Mouse (Mus musculus) stomach, embryonic 14.5 days (tissue): ENCODE results near the gene Prpsap1. TPM values are rescaled to one million over a fixed set of nuclear protein-coding genes. Genes with fewer than 3 reads are reported as not detected.
A peak's percentile ranks its signal among the peaks of the same experiment; 100 is the strongest.
"Not testable (repeated sequence)": the region's sequence is repeated elsewhere in the genome, so short reads cannot be mapped to it uniquely, and the experiment has no call there.

Experiments used
- ATAC-seq: fragments of 200-750 bp; cut with Nextera tagmentation; 2 replicates; pipeline ENCODE4 v1.8.0; 2017; ENCODE audit warnings: low read depth, moderate TSS enrichment; ENCODE audit not compliant: insufficient number of reproducible peaks, insufficient read depth, low FRiP score
- H3K27ac ChIP-seq: fragments of 300-500 bp; sonication (generic); 2 replicates; pipeline ENCODE4 v1.5.1; 2014; ENCODE audit warnings: mild to moderate bottlenecking, low read length, moderate library complexity, mixed read lengths
- H3K27me3 ChIP-seq: fragments of 300-500 bp; sonication (generic); 2 replicates; pipeline ENCODE4 v1.6.1; 2014; ENCODE audit warnings: low read length, control low read depth, mixed read lengths; ENCODE audit not compliant: control insufficient read depth, insufficient read depth
- H3K36me3 ChIP-seq: fragments of 300-500 bp; sonication (generic); 2 replicates; pipeline ENCODE4 v1.6.1; 2014; ENCODE audit warnings: mild to moderate bottlenecking, control low read depth, low read length, moderate library complexity, mixed read lengths; ENCODE audit not compliant: control insufficient read depth, insufficient read depth
- H3K4me1 ChIP-seq: fragments of 300-500 bp; sonication (generic); 2 replicates; pipeline ENCODE4 v1.6.1; 2014; ENCODE audit warnings: low read length, control low read depth, mixed read lengths; ENCODE audit not compliant: control insufficient read depth, insufficient read depth
- H3K4me2 ChIP-seq: fragments of 300-500 bp; sonication (generic); replicated peaks from 2 replicates; pipeline ENCODE4 v1.6.1; 2014; ENCODE audit warnings: low read depth, low read length, control low read depth
- H3K4me3 ChIP-seq: fragments of 300-500 bp; sonication (generic); 2 replicates; pipeline ENCODE4 v1.5.1; 2014; ENCODE audit warnings: low read depth, low read length, control low read depth
- H3K9ac ChIP-seq: fragments of 300-500 bp; sonication (generic); replicated peaks from 2 replicates; pipeline ENCODE4 v1.6.1; 2014; ENCODE audit warnings: low read depth, mild to moderate bottlenecking, control low read depth, low read length, moderate library complexity, mixed read lengths
- H3K9me3 ChIP-seq: fragments of 300-500 bp; sonication (generic); 2 replicates; pipeline ENCODE4 v1.6.1; 2016; ENCODE audit warnings: low read depth, low read length, control low read depth; ENCODE audit not compliant: control insufficient read depth
- WGBS: fragments of 180-500 bp; shearing (Covaris S2); extraction: QIAGEN DNeasy Blood & Tissue Kit; methylation state at CpG from one replicate; pipeline ENCODE4 v1.1.7; 2014; 5-methylcytosine and 5-hydroxymethylcytosine counted together
- polyA plus RNA-seq: library from polyadenylated mRNA; unstranded; fragments of >200 nt; fragmentation: Nextera tagmentation; extraction: Ambion mirVana; gene quantifications from 2 replicates; pipeline ENCODE4 v1.2.1, GENCODE M21; 2014

The Prpsap1 gene
- polyA plus RNA-seq, 1 experiment from 2014 or later: 218 TPM

DNA sequence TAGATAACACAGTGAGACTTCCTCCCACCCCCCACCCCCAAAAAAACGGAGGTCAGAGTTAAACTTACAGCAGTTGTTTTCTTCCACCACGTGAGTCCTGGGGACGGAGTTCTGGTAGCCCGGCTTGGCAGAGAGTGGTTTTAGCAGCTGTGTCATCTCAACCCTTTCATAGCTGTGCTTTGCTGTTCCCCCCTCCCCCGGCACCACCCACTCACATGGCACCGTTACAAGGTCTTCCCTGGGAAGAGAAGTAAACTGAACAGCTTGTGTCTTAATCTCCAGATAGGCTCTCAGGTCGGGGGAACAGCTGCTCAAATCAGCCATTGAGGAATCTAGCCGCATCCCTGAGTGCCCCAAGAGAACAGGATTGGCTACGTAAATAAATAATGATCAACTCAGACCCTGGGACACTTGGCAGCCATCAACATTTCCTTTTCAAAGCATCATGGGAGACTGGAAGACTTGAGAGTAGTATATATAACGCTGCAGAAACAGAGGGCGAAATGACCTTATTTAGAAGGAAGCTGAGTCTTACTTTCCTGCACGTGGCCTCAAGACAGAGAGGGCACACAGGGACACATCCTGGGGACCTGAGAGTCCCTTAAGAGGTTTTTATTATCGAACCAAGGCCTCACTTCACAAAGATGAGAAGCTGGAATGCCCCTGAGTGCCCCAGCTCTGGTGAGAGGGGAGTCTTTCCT lies 622 bp upstream of the Prpsap1 start:
- peak; percentile 50 for ATAC-seq
- Histone ChIP-seq H3K9ac (no peak overlapping the region), H3K4me1 (peaks cover 14% of the 10 kb centered on the region; the same call in 1 of the 2 replicates), H3K27ac (peak overlapping the region; percentile 96), H3K4me2 (no peak overlapping the region; the same call in 1 of the 2 replicates), H3K4me3 (no peak overlapping the region), H3K27me3 (no peaks in the 10 kb centered on the region), H3K36me3 (no peaks in the 10 kb centered on the region), H3K9me3 (no peaks in the 10 kb centered on the region)
- WGBS: 30% methylated on average over 13 of the region's 13 CpGs

DNA sequence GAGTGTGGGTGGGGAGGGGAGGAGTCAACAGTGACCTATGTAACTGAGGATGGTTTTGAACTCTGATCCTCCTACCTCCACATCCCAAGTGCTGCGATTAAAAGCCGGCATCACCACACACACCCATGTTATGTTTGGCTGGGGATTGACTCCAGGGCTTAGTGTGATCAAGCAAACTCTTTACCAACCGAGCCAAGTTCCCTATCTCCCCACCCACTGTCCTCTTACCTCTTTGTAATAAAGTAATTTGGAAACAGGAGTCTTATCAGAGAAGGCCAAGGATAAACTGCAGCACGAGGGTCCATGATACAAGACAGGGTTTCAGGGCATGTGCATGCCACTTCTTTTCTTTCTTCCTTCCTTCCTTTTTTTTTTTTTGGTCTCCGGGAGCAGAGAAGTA lies 811 bp downstream of the Prpsap1 start:
- H3K9me3 ChIP-seq: no peaks in the 10 kb centered on the region
- H3K4me2 ChIP-seq: no peak overlapping the region
- WGBS: 71% methylated on average over 5 of the region's 5 CpGs
- no peak for ATAC-seq
- no peaks in the 10 kb centered on the region for H3K27me3 ChIP-seq
- H3K9ac ChIP-seq: no peak overlapping the region
- H3K27ac ChIP-seq: no peak overlapping the region
- H3K36me3 ChIP-seq: no peaks in the 10 kb centered on the region
- H3K4me3 ChIP-seq: no peak overlapping the region
- peaks cover 17% of the 10 kb centered on the region; the same call in 1 of the 2 replicates for H3K4me1 ChIP-seq

DNA sequence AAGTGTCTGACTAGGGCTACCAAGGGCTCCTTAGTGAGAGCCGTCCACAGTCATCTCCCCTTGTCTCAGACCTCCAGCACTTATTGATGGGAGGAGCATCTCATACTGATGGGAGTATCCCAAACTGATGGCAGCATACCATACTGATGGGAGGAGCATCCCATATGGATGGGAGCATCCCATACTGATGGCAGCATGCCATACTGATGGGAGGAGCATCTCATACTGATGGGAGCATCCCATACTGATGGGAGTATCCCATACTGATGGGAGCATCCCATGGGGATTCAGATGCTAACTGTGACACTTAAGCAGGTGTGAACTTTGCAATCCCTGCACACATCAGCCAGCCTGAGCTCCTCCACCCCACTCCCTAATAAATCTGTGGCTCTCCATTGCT lies 1.5 kb downstream of the Prpsap1 start:
- H3K4me1 ChIP-seq: peaks cover 17% of the 10 kb centered on the region; the same call in 1 of the 2 replicates
- WGBS: 80% methylated on average over 1 of the region's 1 CpGs
- not testable (repeated sequence) for H3K27me3 ChIP-seq

DNA sequence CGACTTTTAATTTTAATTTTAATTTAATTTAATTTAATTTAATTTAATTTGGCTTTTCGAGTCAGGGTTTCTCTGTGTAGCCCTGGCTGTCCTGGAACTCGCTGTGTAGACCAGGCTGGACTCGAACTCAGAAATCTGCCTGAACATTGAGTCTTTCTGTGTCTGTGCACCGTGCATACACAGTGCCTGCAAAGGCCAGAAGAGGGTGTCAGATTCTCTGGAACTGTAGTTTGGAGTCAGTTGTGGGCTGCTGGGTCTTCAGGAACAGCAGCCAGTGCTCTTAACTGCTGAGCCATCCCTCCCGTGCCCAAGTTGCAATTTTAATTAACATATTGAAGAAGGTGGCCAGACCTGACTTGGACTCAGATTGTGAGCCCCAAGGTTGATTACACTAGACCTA lies 2.7 kb downstream of the Prpsap1 start:
- 66% methylated on average over 6 of the region's 6 CpGs for WGBS
- H3K4me3 ChIP-seq: no peak overlapping the region
- ATAC-seq: no peak

More for the DNA sequence above, 1.5 kb downstream of the Prpsap1 start:
- not testable (repeated sequence) for H3K4me3 ChIP-seq, ATAC-seq, H3K4me2 ChIP-seq, H3K27ac ChIP-seq, H3K36me3 ChIP-seq, H3K9me3 ChIP-seq, H3K9ac ChIP-seq

DNA sequence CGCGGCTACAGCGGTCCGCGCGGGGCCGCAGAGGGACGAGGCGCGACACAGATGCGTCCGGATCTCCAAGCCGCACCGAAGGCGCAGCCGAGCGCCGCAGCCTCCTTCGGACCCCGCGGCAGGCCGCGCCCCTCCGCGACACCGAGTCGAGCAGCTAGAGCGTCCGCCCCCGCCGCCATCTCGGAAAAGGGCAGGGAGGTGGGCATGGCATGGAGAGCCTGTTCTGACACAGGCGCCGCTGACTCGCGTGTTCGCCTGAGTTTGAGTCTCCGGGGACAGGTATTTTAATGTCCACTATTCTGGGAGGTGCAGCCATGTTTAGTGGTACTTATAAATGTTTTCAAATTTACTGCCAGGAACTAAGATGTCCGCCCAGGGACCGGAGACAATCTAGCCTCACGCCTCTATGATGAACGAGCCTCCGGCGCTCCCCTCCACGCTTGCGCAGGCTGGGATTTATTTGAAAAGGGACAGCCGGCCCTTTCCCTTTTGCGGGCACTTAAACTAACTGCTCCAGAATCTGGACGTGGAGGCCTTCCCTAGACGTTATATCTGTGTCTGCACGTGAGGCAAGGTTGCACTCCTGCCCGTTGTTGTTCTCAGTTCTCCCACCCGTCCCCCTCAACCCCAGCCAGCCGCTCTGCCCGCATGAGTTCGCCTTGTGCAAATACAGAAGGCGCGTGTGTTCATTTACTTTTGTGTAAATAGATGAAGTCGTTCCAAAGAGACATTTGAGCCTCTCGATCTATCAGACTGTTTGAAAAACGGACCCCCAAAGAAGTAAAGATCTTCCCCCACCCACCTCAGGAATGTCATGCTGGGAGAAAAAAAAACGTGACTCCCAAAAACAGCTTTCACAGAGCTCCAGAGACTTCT lies 3.5 kb downstream of the Prpsap1 start:
- no peaks in the 10 kb centered on the region for H3K27me3 ChIP-seq

More for the DNA sequence above, 2.7 kb downstream of the Prpsap1 start:
- H3K4me1 ChIP-seq: peaks cover 17% of the 10 kb centered on the region; the same call in 1 of the 2 replicates
- H3K4me2 ChIP-seq: no peak overlapping the region
- no peaks in the 10 kb centered on the region for H3K27me3 ChIP-seq
- no peak overlapping the region for H3K9ac ChIP-seq
- H3K36me3 ChIP-seq: peaks cover 13% of the 10 kb centered on the region
- H3K27ac ChIP-seq: peak overlapping the region; percentile 87
- no peaks in the 10 kb centered on the region for H3K9me3 ChIP-seq

DNA sequence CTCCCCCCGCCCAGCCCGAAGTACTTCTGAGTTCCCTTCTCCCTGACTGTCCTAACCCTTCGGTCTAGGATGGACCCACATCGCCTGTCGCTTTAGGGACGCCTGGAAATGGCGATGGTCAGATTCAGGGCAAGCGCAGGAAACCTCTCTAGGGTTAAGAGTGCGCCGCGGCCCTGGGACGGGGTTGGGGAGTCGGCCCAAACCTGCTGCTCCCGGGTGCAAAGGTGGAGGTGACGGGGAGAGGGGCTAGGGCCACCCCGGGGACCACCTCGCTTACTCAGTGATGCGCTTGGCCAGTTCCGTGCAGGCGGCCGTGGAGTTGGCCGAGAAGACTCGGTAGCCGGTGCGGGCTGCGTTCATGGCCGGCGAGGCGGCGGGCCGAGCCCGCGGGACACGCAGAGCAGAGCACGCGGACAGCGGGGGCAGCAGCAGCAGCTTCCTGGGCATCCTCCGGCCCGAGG lies 4.2 kb downstream of the Prpsap1 start:
- WGBS: under 1% methylated on average over 39 of the region's 39 CpGs
- peak overlapping the region; percentile 97 for H3K9ac ChIP-seq
- peaks cover 9% of the 10 kb centered on the region; the same call in 1 of the 2 replicates for H3K4me1 ChIP-seq
- H3K27ac ChIP-seq: peak overlapping the region; percentile 87
- peak overlapping the region; percentile 97 for H3K4me3 ChIP-seq
- no peaks in the 10 kb centered on the region for H3K9me3 ChIP-seq
- H3K36me3 ChIP-seq: peaks cover 26% of the 10 kb centered on the region
- peak; percentile 19; the same call in 1 of the 2 replicates for ATAC-seq
- H3K4me2 ChIP-seq: peak overlapping the region; percentile 54
- H3K27me3 ChIP-seq: no peaks in the 10 kb centered on the region

More for the DNA sequence above, 3.5 kb downstream of the Prpsap1 start:
- WGBS: under 1% methylated on average over 62 of the region's 62 CpGs
- Histone ChIP-seq H3K4me2 (peak overlapping the region; percentile 54), H3K9ac (peak overlapping the region; percentile 97), H3K9me3 (no peaks in the 10 kb centered on the region), H3K4me3 (peak overlapping the region; percentile 97), H3K27ac (peak overlapping the region; percentile 87), H3K4me1 (peaks cover 16% of the 10 kb centered on the region; the same call in 1 of the 2 replicates), H3K36me3 (peaks cover 19% of the 10 kb centered on the region)
- peak; percentile 82 for ATAC-seq

DNA sequence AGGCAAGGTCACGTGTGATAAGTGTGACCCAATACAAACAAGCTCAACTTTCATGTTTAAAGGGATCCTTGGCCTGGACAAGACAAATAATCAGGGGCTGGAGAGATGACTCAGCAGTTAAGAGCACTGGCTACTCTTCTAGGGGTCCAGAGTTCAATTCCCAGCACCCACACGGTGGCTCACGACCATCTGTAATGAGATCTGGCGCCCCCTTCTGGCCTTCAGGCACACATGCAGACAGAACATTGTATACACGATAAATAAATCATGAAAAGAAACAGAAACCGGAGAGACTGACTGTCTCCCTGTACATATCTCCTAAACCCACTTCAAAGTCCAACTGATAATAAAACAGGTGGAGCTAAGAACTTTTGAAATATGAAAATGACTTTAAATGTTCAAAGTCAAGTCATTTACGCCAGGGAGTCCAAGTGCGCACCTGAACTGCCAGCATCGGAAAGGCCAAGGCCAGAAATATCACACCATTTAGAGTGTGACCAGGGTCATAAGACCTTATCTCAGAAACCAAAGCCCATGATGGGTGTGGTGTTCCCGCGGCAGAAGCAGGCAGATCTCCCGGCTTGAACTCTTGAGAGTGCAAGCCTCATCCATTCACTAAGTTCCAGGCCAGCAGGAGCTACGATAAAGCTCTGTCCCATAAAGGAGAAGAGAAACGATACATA lies 5.2 kb downstream of the Prpsap1 start:
- Histone ChIP-seq H3K27ac (no peak overlapping the region; the same call in 1 of the 2 replicates), H3K9me3 (no peaks in the 10 kb centered on the region), H3K4me3 (peak overlapping the region; percentile 97), H3K9ac (peak overlapping the region; percentile 97), H3K4me2 (peak overlapping the region; percentile 54), H3K36me3 (peaks cover 29% of the 10 kb centered on the region), H3K27me3 (no peaks in the 10 kb centered on the region), H3K4me1 (peaks cover 9% of the 10 kb centered on the region; the same call in 1 of the 2 replicates)
- no peak for ATAC-seq
- whole genome bisulfite sequencing: 72% methylated on average over 14 of the region's 14 CpGs

DNA sequence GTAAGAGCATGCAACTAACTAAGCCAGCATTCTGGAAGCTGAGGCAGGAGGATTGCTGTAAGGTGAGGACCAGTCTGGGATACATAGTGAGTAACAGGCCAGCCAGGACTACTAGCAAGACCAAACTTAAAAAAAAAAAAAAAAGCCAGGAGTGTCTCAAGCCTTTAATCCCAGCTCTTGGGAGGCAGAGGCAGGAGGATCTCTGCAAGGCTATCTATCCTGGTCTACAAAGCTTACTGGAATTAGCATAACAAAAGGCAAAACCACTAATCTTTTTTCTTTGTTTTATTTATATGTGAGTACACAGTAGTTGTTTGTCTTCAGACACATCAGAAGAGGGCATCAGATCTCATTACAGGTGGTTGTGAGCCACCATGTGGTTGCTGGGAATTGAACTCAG lies 5.8 kb downstream of the Prpsap1 start:
- no peak for ATAC-seq
- peaks cover 9% of the 10 kb centered on the region; the same call in 1 of the 2 replicates for H3K4me1 ChIP-seq
- H3K27ac ChIP-seq: no peak overlapping the region
- H3K4me2 ChIP-seq: no peak overlapping the region
- no peaks in the 10 kb centered on the region for H3K27me3 ChIP-seq
- no peak overlapping the region for H3K4me3 ChIP-seq
- H3K36me3 ChIP-seq: peaks cover 33% of the 10 kb centered on the region
- H3K9me3 ChIP-seq: no peaks in the 10 kb centered on the region
- H3K9ac ChIP-seq: no peak overlapping the region
